Mouse (Mus musculus) 3T3-L1 (cell line): Measurements from ENCODE around the gene 1520401A03Rik.

Experiments
- DNase-seq: peaks from one replicate; pipeline ENCODE4 v3.0.0-alpha.2; 2015; ENCODE audit warnings: low read depth, low spot score

The 1520401A03Rik gene

GRCm38 (mm10) chr17:23700079-23700478, 22.5 kb downstream of the 1520401A03Rik start:
- DNase-seq = peak; percentile 99

GRCm38 (mm10) chr17:23699131-23700077, 23.2 kb downstream of the 1520401A03Rik start:
- DNase-seq = peak; percentile 62

- DNase-seq = no peak
These were observed 26.8 kb downstream of the 1520401A03Rik start for GRCm38 (mm10) chr17:23695801-23696200.

GRCm38 (mm10) chr17:23694491-23694890, 28.1 kb downstream of the 1520401A03Rik start:
- peak; percentile 98 for DNase-seq

GRCm38 (mm10) chr17:23683856-23684672, 38.5 kb downstream of the 1520401A03Rik start, which contains the start of gene Cldn9:
TSS of gene Cldn9 (minus strand) at chr17:23684026.
- DNase-seq = no peak

GRCm38 (mm10) chr17:23683226-23683625, 39.4 kb downstream of the 1520401A03Rik start:
- DNase-seq = peak; percentile 87

GRCm38 (mm10) chr17:23682530-23682929, 40.1 kb downstream of the 1520401A03Rik start:
- no peak for DNase-seq

- no peak for DNase-seq
These were observed 40.5 kb downstream of the 1520401A03Rik start for GRCm38 (mm10) chr17:23682092-23682491.

GRCm38 (mm10) chr17:23681086-23681485, 41.5 kb downstream of the 1520401A03Rik start:
- peak; percentile 82 for DNase-seq

GRCm38 (mm10) chr17:23680336-23680735, 42.2 kb downstream of the 1520401A03Rik start:
- no peak for DNase-seq

GRCm38 (mm10) chr17:23679127-23679835, 43.3 kb downstream of the 1520401A03Rik start, which contains the start of gene Cldn6:
TSS of gene Cldn6 (plus strand) at chr17:23679249.
- DNase-seq = no peak

GRCm38 (mm10) chr17:23677236-23677679, 45.3 kb downstream of the 1520401A03Rik start, which contains the start of gene Tnfrsf12a:
TSS of gene Tnfrsf12a (minus strand) at chr17:23677468.
- DNase-seq = peak; percentile 91

- DNase-seq = peak; percentile 77
These were observed 46.0 kb downstream of the 1520401A03Rik start for GRCm38 (mm10) chr17:23676473-23677031.

GRCm38 (mm10) chr17:23675564-23676281, 46.9 kb downstream of the 1520401A03Rik start:
- DNase-seq = peak; percentile 99

- peak; percentile 94 for DNase-seq
These were observed 47.5 kb downstream of the 1520401A03Rik start for GRCm38 (mm10) chr17:23675127-23675526.

GRCm38 (mm10) chr17:23674271-23674952, 48.2 kb downstream of the 1520401A03Rik start:
- DNase-seq = peak; percentile 72

GRCm38 (mm10) chr17:23673424-23674073, 49.0 kb downstream of the 1520401A03Rik start, which contains the start of the genes Hcfc1r1 and Thoc6:
TSS of gene Hcfc1r1 (plus strand) at chr17:23673596.
TSS of gene Thoc6 (minus strand) at chr17:23673882.
- peak; percentile 97 for DNase-seq

GRCm38 (mm10) chr17:23672761-23673160, 49.8 kb downstream of the 1520401A03Rik start:
- no peak for DNase-seq

- no peak for DNase-seq
These were observed 51.1 kb downstream of the 1520401A03Rik start for GRCm38 (mm10) chr17:23671519-23671918.
